Mouse (Mus musculus) forelimb bud, embryonic 11.5 days (tissue): ENCODE results near the gene Tdrd3.

Experiments used
- DNase-seq: peaks from one replicate; pipeline ENCODE4 v3.0.0-alpha.2; 2012; ENCODE audit warnings: low read depth, low spot score

The Tdrd3 gene

DNA sequence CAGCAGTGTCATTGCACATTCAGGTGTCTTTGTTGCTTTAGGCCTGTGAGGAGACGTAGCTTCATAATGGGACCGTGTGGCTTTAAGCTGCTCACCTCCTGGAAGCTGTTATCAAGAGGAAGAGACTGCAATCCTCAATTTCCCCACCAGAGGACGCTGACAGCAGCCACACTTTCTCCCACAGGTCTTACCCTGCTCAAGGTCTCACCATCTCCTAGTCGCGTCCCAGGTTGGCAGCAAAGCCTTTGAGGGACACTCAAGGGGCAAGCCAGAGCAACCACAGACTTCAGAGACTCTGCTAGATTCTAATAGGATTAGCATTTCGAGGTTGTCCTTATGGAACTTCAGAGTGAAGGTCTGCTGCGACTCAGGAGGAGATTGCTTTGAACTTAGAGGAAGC is 149.8 kb downstream of the Tdrd3 start:
- DNase-seq: peak; percentile 35

DNA sequence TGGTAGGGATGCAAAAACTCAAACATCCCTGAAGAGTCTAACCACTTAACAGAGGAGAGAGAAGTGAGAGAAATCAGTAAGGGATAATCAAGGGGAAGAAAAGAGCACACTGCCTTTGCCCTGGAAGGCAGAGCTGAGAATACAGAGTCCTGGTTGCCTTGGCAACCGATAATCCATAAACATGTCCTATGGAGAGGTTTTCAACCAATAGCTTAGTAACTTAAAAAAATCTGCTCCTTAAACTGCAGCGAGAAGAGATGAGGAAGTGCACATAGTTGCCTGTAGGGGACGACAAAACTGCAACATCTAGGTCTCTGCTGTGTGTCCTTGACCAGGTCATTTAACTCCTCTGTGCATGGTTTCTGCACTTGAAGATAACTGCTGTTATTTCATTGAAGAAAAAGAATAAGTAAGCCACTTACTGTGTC is 150.6 kb downstream of the Tdrd3 start:
- DNase-seq: peak; percentile 39

DNA sequence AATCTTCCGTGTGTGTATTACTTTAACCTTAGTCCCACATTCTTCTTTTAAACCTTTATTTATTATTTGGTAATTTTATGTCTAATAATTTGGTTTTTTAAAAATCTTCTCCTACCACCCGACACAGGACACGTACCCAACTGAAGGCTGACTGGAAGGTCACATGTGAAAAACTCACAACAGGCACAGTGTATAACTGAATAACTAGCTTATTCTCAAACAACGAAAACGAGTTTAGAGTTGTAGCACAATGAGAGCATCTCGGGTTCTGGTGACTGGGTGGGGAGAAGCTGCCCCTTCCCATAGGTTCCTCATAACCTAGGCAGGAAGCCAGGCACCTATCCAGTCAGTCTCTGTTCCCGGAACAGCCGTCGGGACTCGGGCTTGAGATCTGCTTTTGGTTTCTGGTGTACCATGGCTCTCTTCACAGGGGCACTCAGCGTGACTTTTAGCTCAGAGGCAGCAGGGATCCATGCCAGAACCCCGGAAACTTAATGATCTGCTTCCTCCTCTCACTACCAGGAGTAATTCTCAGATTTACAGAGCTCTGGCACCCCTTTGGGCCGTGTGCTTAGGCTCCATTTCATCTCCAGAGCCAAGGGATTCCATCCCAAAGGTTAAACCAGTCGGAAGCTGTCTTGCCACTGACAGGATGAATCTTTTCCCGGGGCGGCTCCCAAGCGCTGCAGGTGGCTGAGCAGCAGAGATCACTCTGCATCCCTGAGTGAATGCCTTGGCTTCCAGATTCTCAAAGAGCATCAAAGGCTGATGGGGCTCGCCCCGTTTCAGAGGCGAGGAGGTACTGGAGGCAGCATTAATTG is 151.4 kb downstream of the Tdrd3 start:
- DNase-seq: peak; percentile 39

DNA sequence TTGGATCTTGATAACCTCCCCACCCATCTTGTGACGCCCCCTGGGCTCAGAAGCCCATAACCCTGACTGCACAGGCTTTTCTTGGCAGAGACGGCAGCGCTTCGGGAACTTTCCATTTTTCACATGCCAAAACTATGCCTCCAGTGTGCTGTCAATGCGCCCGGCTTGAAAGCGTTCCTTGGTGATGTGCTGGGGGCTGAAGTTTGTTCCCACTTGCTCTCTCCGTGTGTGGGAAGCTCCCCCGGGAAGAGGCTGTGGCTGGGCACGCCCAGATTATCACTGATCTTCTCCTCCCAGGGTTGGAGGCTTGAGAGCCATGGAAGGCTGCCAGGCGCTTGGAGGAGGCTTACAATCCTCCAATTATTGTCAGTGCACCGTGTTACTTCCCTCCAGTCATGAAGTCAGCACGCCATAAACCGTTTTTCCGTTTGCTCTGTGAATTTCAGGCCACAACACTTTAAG is 152.0 kb downstream of the Tdrd3 start:
- DNase-seq: no peak

DNA sequence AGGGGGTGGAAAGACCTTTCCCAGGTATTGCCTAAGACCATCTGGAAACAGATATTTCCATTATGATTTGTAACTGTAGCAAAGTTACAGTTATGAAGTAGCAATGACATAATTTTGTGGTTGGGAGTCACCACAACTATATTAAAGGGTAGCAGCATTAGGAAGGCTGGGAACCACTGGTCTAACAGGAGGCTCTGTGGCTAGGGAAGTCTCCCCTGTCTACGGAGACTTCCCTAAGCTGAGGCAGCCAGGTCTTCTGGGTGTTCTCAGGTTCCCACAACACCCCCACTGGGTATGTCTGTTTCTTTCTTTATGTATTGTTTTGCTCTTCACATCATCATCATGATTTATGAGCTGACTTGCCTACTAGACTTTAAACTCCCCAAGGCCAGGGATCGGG is 153.0 kb downstream of the Tdrd3 start:
- DNase-seq: no peak

DNA sequence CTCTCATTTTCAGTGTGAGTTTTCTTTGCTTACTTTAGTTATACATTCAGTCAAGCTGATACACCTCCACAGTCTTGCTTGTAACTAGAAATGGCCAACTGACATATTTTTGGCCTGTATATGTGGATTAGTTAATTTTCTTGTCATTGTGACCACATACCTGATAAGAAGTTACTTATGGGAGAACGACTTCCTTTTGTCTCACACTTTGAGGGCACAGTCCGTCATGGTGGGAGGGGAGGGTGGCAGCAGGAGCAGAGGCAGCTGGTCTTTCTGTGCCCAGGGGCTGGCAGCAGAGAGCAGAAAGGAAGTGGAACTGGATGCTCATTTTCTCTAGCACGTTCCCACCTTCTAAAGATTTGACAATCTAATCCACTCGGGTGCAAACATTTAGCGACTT is 156.0 kb downstream of the Tdrd3 start:
- DNase-seq: no peak

DNA sequence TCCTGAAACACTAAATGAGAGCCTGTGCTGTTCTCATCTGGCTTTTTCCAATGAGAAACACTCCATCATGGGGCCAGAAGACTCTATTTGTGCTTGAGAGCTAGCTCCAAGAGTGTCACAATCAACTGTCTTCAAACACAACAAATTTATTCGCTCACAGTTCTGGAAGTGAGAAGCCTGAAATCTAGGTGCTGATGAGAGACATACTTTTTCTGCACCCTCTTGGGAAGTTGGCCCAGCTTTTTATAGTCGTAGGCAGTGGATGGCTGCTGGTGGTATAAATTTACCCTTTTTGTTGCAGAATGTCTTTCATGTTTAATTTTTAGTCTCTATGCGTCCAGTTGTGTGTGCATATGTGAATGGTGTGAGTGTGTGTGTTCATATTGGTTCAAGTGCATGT is 166.2 kb downstream of the Tdrd3 start:
- no peak for DNase-seq
